Mouse (Mus musculus): ENCODE results near the gene Olfr665. TPM values are rescaled to one million over a fixed set of nuclear protein-coding genes. Genes with fewer than 3 reads are reported as not detected.
"Not testable (repeated sequence)": the region's sequence is repeated elsewhere in the genome, so short reads cannot be mapped to it uniquely, and the experiment has no call there.

Gene Olfr665
- polyA plus RNA-seq (2012; rRNA removed), result not detected in 2 replicates

DNA sequence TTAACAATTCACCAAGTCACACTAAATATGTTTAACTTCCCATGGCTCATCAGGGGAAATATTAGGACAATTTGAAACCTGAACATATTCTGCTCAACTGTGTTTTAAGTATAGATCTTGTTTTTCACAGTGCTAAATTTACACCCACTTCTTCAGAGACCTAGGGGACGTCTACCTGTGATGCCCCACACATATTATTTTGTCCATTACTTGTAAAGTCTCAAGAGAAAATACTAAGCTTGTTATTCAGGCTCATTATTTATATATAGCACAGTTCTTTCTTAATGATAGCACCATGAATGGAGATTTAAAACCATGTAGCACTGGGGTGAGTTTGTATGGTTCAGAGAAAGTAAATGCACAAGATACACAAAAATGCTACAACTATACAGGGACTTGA is at the start of gene Olfr665:
Gene Olfr665 (plus strand): TSS at position 301 of the 400 bp plus-strand sequence.
- WGBS, result 15% methylated on average over 1 of the region's 1 CpGs
- Histone ChIP-seq H3K4me3 (replicated peaks; ENCODE audit: extremely low read depth, low read depth, low read length) (no peak within 1 kb of the TSS), H3K4me1 (ENCODE audit: control insufficient read depth, insufficient read depth, low read length) (no peaks in the 10 kb centered on the region)
- no peak for DNase-seq
- TF ChIP-seq POLR2A (IDR thresholded peaks at IDR 0.05; ENCODE audit: borderline replicate concordance, extremely low read depth, low read depth, low read length) (no peak), CTCF (IDR thresholded peaks at IDR 0.05; ENCODE audit: insufficient read depth, low read length) (no peak)

DNA sequence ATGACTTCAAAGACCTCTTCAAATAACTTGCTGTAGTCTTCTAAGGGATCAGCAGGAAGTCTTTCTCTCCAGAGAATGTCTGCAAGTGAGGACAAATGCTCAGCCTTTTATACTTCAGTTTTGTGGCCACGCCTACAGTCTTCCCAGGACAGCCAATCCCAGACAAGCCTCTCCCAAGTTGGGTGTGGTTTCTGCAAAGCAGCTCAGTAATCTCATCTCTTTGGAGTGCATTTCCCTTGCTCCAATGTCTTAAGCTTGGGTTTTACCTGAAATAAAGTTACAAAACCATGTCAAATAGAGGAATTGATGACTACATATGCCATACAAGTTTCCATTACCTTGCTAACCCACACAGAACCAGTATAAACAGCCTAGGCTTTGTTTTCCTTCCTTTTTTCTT is 35.3 kb upstream of the Olfr665 start, which contains the start of gene Usp17lb:
Gene Usp17lb (minus strand): TSS at position 101 of the 400 bp plus-strand sequence.
- no peaks in the 10 kb centered on the region for H3K4me1 ChIP-seq (ENCODE audit: control insufficient read depth, insufficient read depth, low read length)
- 53% methylated on average over 1 of the region's 1 CpGs for WGBS
- TF ChIP-seq POLR2A (IDR thresholded peaks at IDR 0.05; ENCODE audit: borderline replicate concordance, extremely low read depth, low read depth, low read length) (no peak), CTCF (IDR thresholded peaks at IDR 0.05; ENCODE audit: insufficient read depth, low read length) (no peak)
- no peak for DNase-seq
- H3K4me3 ChIP-seq (replicated peaks; ENCODE audit: extremely low read depth, low read depth, low read length), result no peak within 1 kb of the TSS

DNA sequence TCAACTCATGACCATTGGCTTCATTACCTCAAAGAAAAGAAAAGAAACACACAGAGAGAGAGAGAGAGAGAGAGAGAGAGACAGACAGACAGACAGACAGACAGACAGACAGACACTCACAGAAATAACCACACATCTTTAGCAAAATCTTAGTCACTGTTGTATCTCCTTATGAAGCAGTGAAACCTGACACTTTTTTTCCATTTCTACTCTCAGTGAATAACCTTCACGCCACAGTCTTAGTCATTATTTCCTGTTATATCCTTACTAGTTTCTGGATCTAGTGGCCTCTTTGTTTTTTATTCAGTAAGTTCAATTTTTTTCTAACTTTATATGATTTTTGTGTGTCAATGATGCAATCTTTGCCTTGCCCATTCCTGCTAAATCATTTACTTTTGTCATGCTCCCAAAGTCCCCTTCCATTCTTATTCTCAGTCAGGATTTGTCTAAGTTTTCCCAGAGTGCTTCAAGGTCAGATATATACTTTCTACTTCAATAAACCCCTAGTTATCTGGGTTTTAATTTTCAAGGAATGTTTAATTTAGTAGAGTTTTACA is 34.0 kb upstream of the Olfr665 start:
- H3K4me3 ChIP-seq (replicated peaks; ENCODE audit: extremely low read depth, low read depth, low read length), result no peak overlapping the region
- no peaks in the 10 kb centered on the region for H3K4me1 ChIP-seq (ENCODE audit: control insufficient read depth, insufficient read depth, low read length)
- no peak for TF ChIP-seq CTCF (IDR thresholded peaks at IDR 0.05; ENCODE audit: insufficient read depth, low read length)
- no peak for TF ChIP-seq POLR2A (IDR thresholded peaks at IDR 0.05; ENCODE audit: borderline replicate concordance, extremely low read depth, low read depth, low read length)
- 67% methylated on average over 1 of the region's 1 CpGs for WGBS
- no peak for DNase-seq

DNA sequence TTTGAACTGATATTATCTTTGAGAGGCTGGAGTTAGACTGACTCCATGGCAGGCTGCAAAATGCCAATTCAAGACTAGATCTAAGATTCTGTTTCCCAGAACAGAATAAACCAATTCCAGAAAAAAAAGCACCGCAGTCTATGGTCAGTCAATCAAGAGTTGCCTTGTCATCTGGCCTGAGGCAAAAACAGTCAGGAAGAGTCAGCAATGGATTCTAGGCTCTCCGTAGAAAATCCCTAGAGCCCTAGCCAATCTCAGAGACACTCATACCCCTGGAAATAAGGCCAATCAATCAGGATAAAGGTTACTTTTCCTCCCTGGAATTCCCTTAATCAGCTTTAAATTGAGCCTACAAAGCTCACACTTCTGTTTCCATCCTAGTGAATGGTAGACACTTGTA is 26.3 kb upstream of the Olfr665 start:
- DNase-seq; H3K4me3 ChIP-seq (replicated peaks; ENCODE audit: extremely low read depth, low read depth, low read length); H3K4me1 ChIP-seq (ENCODE audit: control insufficient read depth, insufficient read depth, low read length): not testable (repeated sequence)
- 77% methylated on average over 2 of the region's 2 CpGs for WGBS

DNA sequence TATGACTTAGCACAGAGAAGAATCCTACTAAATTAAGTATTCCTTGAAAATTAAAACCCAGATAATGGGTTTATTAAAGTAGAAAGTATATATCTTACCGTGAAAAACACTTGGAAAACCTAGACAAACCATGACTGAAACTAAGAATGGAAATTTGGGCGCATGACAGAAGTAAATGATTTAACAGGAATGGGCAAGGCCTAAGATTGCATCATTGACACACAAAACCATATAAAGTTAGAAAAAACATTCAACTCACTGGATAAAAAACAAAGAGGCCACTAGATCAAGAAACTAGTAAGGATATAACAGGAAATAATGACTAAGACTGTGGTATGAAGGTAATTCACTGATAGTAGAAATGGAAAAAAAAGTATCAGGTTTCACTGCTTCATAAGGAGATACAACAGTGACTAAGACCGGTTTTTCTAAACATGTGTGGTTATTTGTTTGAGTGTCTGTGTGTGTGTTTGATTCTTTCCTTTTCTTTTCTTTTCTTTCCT is 22.5 kb upstream of the Olfr665 start:
- no peak for DNase-seq
- WGBS, result 68% methylated on average over 3 of the region's 3 CpGs
- H3K4me3 ChIP-seq (replicated peaks; ENCODE audit: extremely low read depth, low read depth, low read length), result no peak overlapping the region
- TF ChIP-seq CTCF (IDR thresholded peaks at IDR 0.05; ENCODE audit: insufficient read depth, low read length) (no peak), POLR2A (IDR thresholded peaks at IDR 0.05; ENCODE audit: borderline replicate concordance, extremely low read depth, low read depth, low read length) (no peak)
- no peaks in the 10 kb centered on the region for H3K4me1 ChIP-seq (ENCODE audit: control insufficient read depth, insufficient read depth, low read length)

DNA sequence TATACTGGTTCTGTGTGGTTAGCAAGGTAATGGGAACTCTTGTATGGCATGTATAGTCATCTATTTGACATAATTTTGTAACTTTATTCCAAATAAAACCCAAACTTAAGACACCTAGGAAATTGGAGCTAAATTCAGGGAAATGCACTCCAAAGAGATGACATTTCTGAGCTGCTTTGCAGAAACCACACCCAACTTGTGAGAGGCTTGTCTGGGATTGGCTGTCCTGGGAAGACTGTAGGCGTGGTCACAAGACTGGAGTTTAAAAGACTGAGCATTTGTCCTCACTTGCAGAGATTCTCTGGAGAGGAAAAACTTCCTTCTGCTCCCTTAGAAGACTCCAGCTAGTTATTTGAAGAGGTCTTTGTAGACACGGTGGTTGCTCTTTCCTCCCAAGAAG is 21.1 kb upstream of the Olfr665 start, which contains the start of gene Usp17la:
Gene Usp17la (plus strand): TSS at position 301 of the 400 bp plus-strand sequence.
- DNase-seq; H3K4me3 ChIP-seq (replicated peaks; ENCODE audit: extremely low read depth, low read depth, low read length); H3K4me1 ChIP-seq (ENCODE audit: control insufficient read depth, insufficient read depth, low read length): not testable (repeated sequence)
- 70% methylated on average over 2 of the region's 2 CpGs for WGBS

DNA sequence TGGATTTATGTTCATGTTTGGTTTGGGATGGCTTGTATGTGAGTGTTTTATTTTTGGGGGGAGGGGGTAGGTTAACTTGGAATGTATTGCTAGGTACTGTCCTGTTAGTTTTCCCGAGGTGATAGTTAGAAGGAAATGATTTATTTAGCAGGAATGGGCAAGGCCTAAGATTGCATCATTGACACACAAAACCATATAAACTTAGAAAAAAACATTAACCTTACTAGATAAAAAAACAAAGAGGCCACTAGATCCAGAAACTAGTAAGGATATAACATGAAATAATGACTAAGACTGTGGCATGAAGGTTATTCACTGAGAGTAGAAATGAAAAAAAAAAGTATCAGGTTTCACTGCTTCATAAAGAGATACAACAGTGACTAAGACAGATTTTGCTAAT is 20.1 kb upstream of the Olfr665 start:
- no peak for TF ChIP-seq POLR2A (IDR thresholded peaks at IDR 0.05; ENCODE audit: borderline replicate concordance, extremely low read depth, low read depth, low read length)
- TF ChIP-seq CTCF (IDR thresholded peaks at IDR 0.05; ENCODE audit: insufficient read depth, low read length), result no peak
- WGBS, result 59% methylated on average over 1 of the region's 1 CpGs
- no peaks in the 10 kb centered on the region for H3K4me1 ChIP-seq (ENCODE audit: control insufficient read depth, insufficient read depth, low read length)
- H3K4me3 ChIP-seq (replicated peaks; ENCODE audit: extremely low read depth, low read depth, low read length), result no peak overlapping the region
- DNase-seq, result no peak

DNA sequence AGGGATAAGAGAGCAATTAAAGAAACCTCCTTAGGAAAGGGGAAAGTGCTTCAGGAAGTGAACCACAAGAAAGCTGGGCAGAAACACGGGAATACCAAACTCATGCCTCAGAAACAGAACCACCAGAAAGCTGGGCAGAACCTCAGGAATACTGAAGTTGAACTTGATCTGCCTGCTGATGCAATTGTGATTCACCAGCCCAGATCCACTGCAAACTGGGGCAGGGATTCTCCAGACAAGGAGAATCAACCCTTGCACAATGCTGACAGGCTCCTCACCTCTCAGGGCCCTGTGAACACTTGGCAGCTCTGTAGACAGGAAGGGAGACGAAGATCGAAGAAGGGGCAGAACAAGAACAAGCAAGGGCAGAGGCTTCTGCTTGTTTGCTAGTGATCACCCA is 16.4 kb upstream of the Olfr665 start:
- Histone ChIP-seq H3K4me3 (replicated peaks; ENCODE audit: extremely low read depth, low read depth, low read length) (no peak overlapping the region), H3K4me1 (ENCODE audit: control insufficient read depth, insufficient read depth, low read length) (no peaks in the 10 kb centered on the region)
- 79% methylated on average over 3 of the region's 3 CpGs for WGBS
- TF ChIP-seq CTCF (IDR thresholded peaks at IDR 0.05; ENCODE audit: insufficient read depth, low read length) (no peak), POLR2A (IDR thresholded peaks at IDR 0.05; ENCODE audit: borderline replicate concordance, extremely low read depth, low read depth, low read length) (no peak)
- DNase-seq, result no peak

DNA sequence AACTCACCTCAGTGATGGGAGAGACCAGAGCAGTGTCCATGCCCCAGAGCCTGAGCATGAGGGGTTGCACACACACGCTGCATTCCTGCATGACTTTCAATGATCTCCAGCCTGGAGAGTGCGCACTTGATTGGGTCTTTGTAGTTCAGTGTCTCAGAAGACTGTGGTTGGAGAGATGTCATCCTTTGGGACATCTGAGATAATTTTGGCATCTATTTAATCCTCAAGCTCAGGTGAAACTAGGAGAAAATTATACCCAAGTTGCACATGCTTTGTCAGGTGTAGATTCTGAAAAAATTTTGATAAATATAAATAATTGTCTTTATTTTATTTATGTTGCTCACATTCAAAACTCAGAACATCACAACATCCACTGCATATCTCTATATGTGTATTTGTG is 18.0 kb downstream of the Olfr665 start, which contains the start of gene Olfr666:
Gene Olfr666 (minus strand): TSS at position 101 of the 400 bp plus-strand sequence.
- Histone ChIP-seq H3K4me3 (replicated peaks; ENCODE audit: extremely low read depth, low read depth, low read length) (no peak within 1 kb of the TSS), H3K4me1 (ENCODE audit: control insufficient read depth, insufficient read depth, low read length) (no peaks in the 10 kb centered on the region)
- whole genome bisulfite sequencing, result 78% methylated on average over 2 of the region's 2 CpGs
- TF ChIP-seq POLR2A (IDR thresholded peaks at IDR 0.05; ENCODE audit: borderline replicate concordance, extremely low read depth, low read depth, low read length) (no peak), CTCF (IDR thresholded peaks at IDR 0.05; ENCODE audit: insufficient read depth, low read length) (no peak)
- no peak for DNase-seq

DNA sequence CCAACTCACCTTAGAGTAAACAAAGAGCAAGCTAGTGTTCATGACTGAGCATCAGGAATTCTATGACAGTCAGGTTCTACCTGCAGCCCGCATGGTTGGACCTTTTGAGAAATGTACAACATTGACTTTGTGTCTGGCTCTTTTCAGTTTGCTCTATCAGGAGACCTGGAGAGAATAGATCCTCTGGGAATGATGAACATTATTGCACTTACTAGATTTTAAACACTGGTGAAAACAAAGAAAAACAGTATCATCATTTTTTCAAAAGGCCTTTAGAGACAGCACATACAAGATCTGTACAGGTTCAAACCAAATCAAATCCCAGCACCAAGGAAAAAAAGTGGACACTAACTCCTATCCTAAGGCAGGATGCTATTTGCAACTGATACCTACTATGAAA is 43.6 kb downstream of the Olfr665 start, which contains the start of gene Olfr667:
Gene Olfr667 (minus strand): TSS at position 101 of the 400 bp plus-strand sequence.
- Histone ChIP-seq H3K4me3 (replicated peaks; ENCODE audit: extremely low read depth, low read depth, low read length) (no peak within 1 kb of the TSS), H3K4me1 (ENCODE audit: control insufficient read depth, insufficient read depth, low read length) (no peaks in the 10 kb centered on the region)
- TF ChIP-seq CTCF (IDR thresholded peaks at IDR 0.05; ENCODE audit: insufficient read depth, low read length) (no peak), POLR2A (IDR thresholded peaks at IDR 0.05; ENCODE audit: borderline replicate concordance, extremely low read depth, low read depth, low read length) (no peak)
- 82% methylated on average over 1 of the region's 1 CpGs for WGBS
- no peak for DNase-seq

All from lung, adult 2 months (tissue).